Mouse (Mus musculus) lung, embryonic 15.5 days (tissue): ENCODE measurements around the gene Eln. TPM values are rescaled to one million over a fixed set of nuclear protein-coding genes. Genes with fewer than 3 reads are reported as not detected.

Source experiments
- polyA plus RNA-seq: library from polyadenylated mRNA; unstranded; fragments of >200 nt; fragmentation: Nextera tagmentation; extraction: Ambion mirVana; gene quantifications from 2 replicates; pipeline ENCODE4 v1.2.1, GENCODE M21; 2015

Eln gene
- polyA plus RNA-seq, 1 experiment from 2014 or later, result 534 TPM

Other genes with a start within 250 kb of the Eln start
- gene Clip2, start 194.9 kb downstream of the Eln start, polyA plus RNA-seq, result 4.6 TPM in 2 replicates
- 0.19 and 0.33 TPM in 2 replicates for gene Syna, start 187.2 kb downstream of the Eln start, polyA plus RNA-seq
- gene Rfc2, start 166.0 kb downstream of the Eln start, polyA plus RNA-seq, result 292 and 304 TPM in 2 replicates
- gene Lat2, start 132.3 kb downstream of the Eln start, polyA plus RNA-seq, result 2.6 and 2.9 TPM in 2 replicates
- gene Eif4h, start 107.8 kb downstream of the Eln start, polyA plus RNA-seq, result 506 and 532 TPM in 2 replicates
- gene Limk1, start 58.7 kb downstream of the Eln start, polyA plus RNA-seq, result 7.1 and 8.2 TPM in 2 replicates
- not detected in 2 replicates for gene Tmem270, start 159.4 kb upstream of the Eln start, polyA plus RNA-seq
- 0.65 and 1.6 TPM in 2 replicates for gene Cldn13, start 168.2 kb upstream of the Eln start, polyA plus RNA-seq
- 24.7 TPM in 2 replicates for gene Mettl27, start 185.0 kb upstream of the Eln start, polyA plus RNA-seq
- gene Cldn4, start 199.6 kb upstream of the Eln start, polyA plus RNA-seq, result 31.7 and 34.3 TPM in 2 replicates
- gene Cldn3, start 238.9 kb upstream of the Eln start, polyA plus RNA-seq, result 241 and 259 TPM in 2 replicates